Mouse (Mus musculus) lung, postnatal 0 days (tissue): Measurements from ENCODE around the gene Tsen2.

Experiments used
- CTCF ChIP-seq: IDR thresholded peaks from 2 replicates; pipeline ENCODE4 v1.5.1; 2016; ENCODE audit warnings: antibody characterized with exemption, mild to moderate bottlenecking
- EP300 ChIP-seq: IDR thresholded peaks from 2 replicates; pipeline ENCODE4 v1.6.1; 2016; ENCODE audit warnings: antibody characterized with exemption, mild to moderate bottlenecking, control low read depth

- TF ChIP-seq CTCF (no peak), EP300 (no peak)
These were observed 29.7 kb downstream of the Tsen2 start for GRCm38 (mm10) chr6:115574171-115574570.
